Mouse (Mus musculus) kidney, postnatal 0 days (tissue): ENCODE measurements around the gene Sp6. TPM values are rescaled to one million over a fixed set of nuclear protein-coding genes. Genes with fewer than 3 reads are reported as not detected.

Experiments used
- ATAC-seq: fragments of 200-750 bp; cut with Nextera tagmentation; replicated peaks from 2 replicates; pipeline ENCODE4 v1.8.0; 2017; ENCODE audit warnings: low read depth, moderate number of reproducible peaks, moderate TSS enrichment, moderate library complexity; ENCODE audit not compliant: low FRiP score
- DNase-seq: peaks from one replicate; pipeline ENCODE4 v3.0.0-alpha.2; 2016; ENCODE audit warnings: low spot score
- H3K27ac ChIP-seq: fragments of 300-500 bp; sonication (generic); 2 replicates; pipeline ENCODE4 v1.5.1; 2014; ENCODE audit warnings: mild to moderate bottlenecking
- H3K27me3 ChIP-seq: fragments of 300-500 bp; sonication (generic); 2 replicates; pipeline ENCODE4 v1.6.1; 2014; ENCODE audit warnings: low read length, mixed read lengths; ENCODE audit not compliant: insufficient read depth
- H3K36me3 ChIP-seq: fragments of 300-500 bp; sonication (generic); 2 replicates; pipeline ENCODE4 v1.6.1; 2014; ENCODE audit warnings: low read length, mixed read lengths; ENCODE audit not compliant: insufficient read depth
- H3K4me1 ChIP-seq: fragments of 300-500 bp; sonication (generic); replicated peaks from 2 replicates; pipeline ENCODE4 v1.6.1; 2014; ENCODE audit warnings: antibody characterized with exemption, low read length, mixed read lengths; ENCODE audit not compliant: insufficient read depth
- H3K4me2 ChIP-seq: fragments of 300-500 bp; sonication (generic); 2 replicates; pipeline ENCODE4 v1.6.1; 2014; ENCODE audit warnings: mild to moderate bottlenecking, low read length, moderate library complexity, mixed read lengths
- H3K4me3 ChIP-seq: fragments of 300-500 bp; sonication (generic); replicated peaks from 2 replicates; pipeline ENCODE4 v1.5.1; 2014; ENCODE audit warnings: low read depth, low read length
- H3K9ac ChIP-seq: fragments of 300-500 bp; sonication (generic); 2 replicates; pipeline ENCODE4 v1.6.1; 2014; ENCODE audit warnings: low read depth, low read length
- H3K9me3 ChIP-seq: fragments of 300-500 bp; sonication (generic); replicated peaks from 2 replicates; pipeline ENCODE4 v1.6.1; 2016; ENCODE audit warnings: low read length, inconsistent platforms, mixed read lengths
- CTCF ChIP-seq: IDR thresholded peaks from 2 replicates; pipeline ENCODE4 v1.5.1; 2016; ENCODE audit warnings: antibody characterized with exemption, low read depth, mild to moderate bottlenecking, moderate library complexity
- WGBS: fragments of 180-500 bp; shearing (Covaris S2); extraction: QIAGEN DNeasy Blood & Tissue Kit; methylation state at CpG from one replicate; pipeline ENCODE4 v1.1.7; 2014; 5-methylcytosine and 5-hydroxymethylcytosine counted together
- microRNA-seq: library from miRNA; unstranded; fragments of <30 nt; microRNA quantifications from one replicate; pipeline ENCODE4, GENCODE M21; 2016
- polyA plus RNA-seq: library from polyadenylated mRNA; unstranded; fragments of >200 nt; fragmentation: Nextera tagmentation; extraction: Ambion mirVana; gene quantifications from 2 replicates; pipeline ENCODE4 v1.2.1, GENCODE M21; 2015

Sp6 gene
- polyA plus RNA-seq, 1 experiment from 2014 or later = 2.0 TPM

- H3K9me3 ChIP-seq = no peaks in the 10 kb centered on the region
- ATAC-seq (no peak), DNase-seq (peak; percentile 12)
- H3K4me2 ChIP-seq = no peak overlapping the region
- no peak for TF ChIP-seq CTCF
- H3K27ac ChIP-seq = no peak overlapping the region
- H3K36me3 ChIP-seq = peaks cover 17% of the 10 kb centered on the region; the same call in 1 of the 2 replicates
- H3K4me1 ChIP-seq = no peaks in the 10 kb centered on the region
- 57% methylated on average over 1 of the region's 1 CpGs for WGBS
- H3K27me3 ChIP-seq = no peaks in the 10 kb centered on the region
- H3K9ac ChIP-seq = no peak overlapping the region
- no peak overlapping the region for H3K4me3 ChIP-seq
Observed at GRCm38 (mm10) chr11:97071129-97071528, 57.9 kb downstream of the Sp6 start.

DNA sequence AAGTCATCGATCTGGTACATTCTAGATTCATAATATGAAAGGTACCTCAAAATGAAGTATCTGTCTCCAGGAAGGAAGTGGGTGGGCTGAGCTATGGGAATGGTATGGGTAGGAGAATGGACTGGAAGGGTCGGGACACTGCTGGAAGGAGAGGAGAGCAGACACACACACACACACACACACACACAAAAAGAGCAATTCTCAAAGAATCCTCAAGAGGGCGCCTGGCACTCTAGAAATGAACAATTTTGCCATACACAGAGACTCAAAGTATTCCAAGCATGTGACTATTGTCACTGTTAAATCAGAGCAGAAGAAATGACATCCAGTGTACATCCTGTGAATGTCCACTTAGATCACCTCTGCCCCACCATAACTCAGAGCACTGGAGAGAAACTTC lies 59.3 kb downstream of the Sp6 start:
- Histone ChIP-seq H3K36me3 (peaks cover 6% of the 10 kb centered on the region; the same call in 1 of the 2 replicates), H3K4me1 (no peaks in the 10 kb centered on the region), H3K9me3 (no peaks in the 10 kb centered on the region), H3K9ac (no peak overlapping the region), H3K4me3 (no peak overlapping the region), H3K27me3 (no peaks in the 10 kb centered on the region), H3K27ac (no peak overlapping the region), H3K4me2 (no peak overlapping the region)
- DNase-seq = peak; percentile 77
- TF ChIP-seq CTCF = peak; percentile 86
- 24% methylated on average over 3 of the region's 3 CpGs for WGBS
- peak; percentile 36; the same call in 1 of the 2 replicates for ATAC-seq

DNA sequence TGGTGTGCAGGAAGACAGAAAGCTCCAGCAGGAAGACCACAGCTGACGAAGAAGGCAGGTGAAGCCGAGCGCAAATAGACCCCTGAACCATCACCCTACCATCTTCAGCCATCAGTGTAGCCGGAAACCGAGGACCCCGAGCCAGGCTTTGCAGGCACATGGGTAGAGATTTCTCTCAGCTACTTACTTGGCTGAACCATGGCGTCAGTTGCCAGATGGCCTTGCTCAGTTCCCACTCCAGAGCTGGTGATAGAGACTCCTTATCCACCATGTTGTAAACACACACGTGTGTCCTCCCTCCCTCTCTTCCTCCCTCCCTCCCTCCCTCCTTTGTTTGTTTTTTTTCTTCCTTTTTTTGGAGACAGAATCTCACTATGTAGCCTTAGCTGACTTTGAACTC lies 61.0 kb downstream of the Sp6 start:
- no peak overlapping the region for H3K4me3 ChIP-seq
- H3K9me3 ChIP-seq = no peaks in the 10 kb centered on the region
- DNase-seq (no peak), ATAC-seq (no peak)
- WGBS = 61% methylated on average over 8 of the region's 8 CpGs
- no peaks in the 10 kb centered on the region for H3K4me1 ChIP-seq
- no peak for TF ChIP-seq CTCF
- H3K36me3 ChIP-seq = no peaks in the 10 kb centered on the region
- no peak overlapping the region for H3K4me2 ChIP-seq
- no peak overlapping the region for H3K27ac ChIP-seq
- H3K27me3 ChIP-seq = no peaks in the 10 kb centered on the region
- no peak overlapping the region for H3K9ac ChIP-seq

Small RNA genes lying within 50 kb of the gene (microRNA-seq; reads per million reads assigned to microRNA genes)
- not detected for gene Mir8103

Other genes starting within 250 kb of the Sp6 start
- gene Snx11, start 235.8 kb upstream of the Sp6 start, polyA plus RNA-seq = 17.6 and 19.8 TPM in 2 replicates
- gene Cbx1, start 224.3 kb upstream of the Sp6 start, polyA plus RNA-seq = 101 and 106 TPM in 2 replicates
- 77.3 and 88.0 TPM in 2 replicates for gene Nfe2l1, start 183.4 kb upstream of the Sp6 start, polyA plus RNA-seq
- 125 TPM in 2 replicates for gene Copz2, start 163.5 kb upstream of the Sp6 start, polyA plus RNA-seq
- gene Cdk5rap3, start 96.9 kb upstream of the Sp6 start, polyA plus RNA-seq = 77.8 and 81.6 TPM in 2 replicates
- 76.5 and 88.2 TPM in 2 replicates for gene Prr15l, start 85.3 kb upstream of the Sp6 start, polyA plus RNA-seq
- gene Pnpo, start 69.4 kb upstream of the Sp6 start, polyA plus RNA-seq = 31.7 and 33.2 TPM in 2 replicates
- gene Sp2, start 30.4 kb upstream of the Sp6 start, polyA plus RNA-seq = 16.3 and 16.4 TPM in 2 replicates
- gene Scrn2, start 16.5 kb downstream of the Sp6 start, polyA plus RNA-seq = 41.6 and 46.6 TPM in 2 replicates
- gene Lrrc46, start 28.0 kb downstream of the Sp6 start, polyA plus RNA-seq = 1.0 and 1.2 TPM in 2 replicates
- 71.9 and 79.6 TPM in 2 replicates for gene Mrpl10, start 28.2 kb downstream of the Sp6 start, polyA plus RNA-seq
- 6.6 and 7.6 TPM in 2 replicates for gene Osbpl7, start 37.2 kb downstream of the Sp6 start, polyA plus RNA-seq
- 0.15 TPM in 1 of 2 replicates, not detected in the other for gene Tbx21, start 101.9 kb downstream of the Sp6 start, polyA plus RNA-seq
- gene Tbkbp1, start 138.1 kb downstream of the Sp6 start, polyA plus RNA-seq = 4.6 and 5.5 TPM in 2 replicates
- 34.0 and 35.8 TPM in 2 replicates for gene Kpnb1, start 174.5 kb downstream of the Sp6 start, polyA plus RNA-seq